Mouse (Mus musculus) ES-Bruce4 (cell line): ENCODE results near the gene Qrfpr.

Source experiments
- CTCF ChIP-seq: IDR thresholded peaks from one replicate; pipeline ENCODE4 v1.8.1; 2011; ENCODE audit warnings: low read depth, low read length
- EP300 ChIP-seq: IDR thresholded peaks from 2 replicates; pipeline ENCODE4 v1.6.1; 2011; ENCODE audit warnings: low read depth, low read length; ENCODE audit not compliant: insufficient read depth
- POLR2A ChIP-seq: IDR thresholded peaks from one replicate; pipeline ENCODE4 v1.8.1; 2011; ENCODE audit warnings: low read length; ENCODE audit not compliant: insufficient read depth

DNA sequence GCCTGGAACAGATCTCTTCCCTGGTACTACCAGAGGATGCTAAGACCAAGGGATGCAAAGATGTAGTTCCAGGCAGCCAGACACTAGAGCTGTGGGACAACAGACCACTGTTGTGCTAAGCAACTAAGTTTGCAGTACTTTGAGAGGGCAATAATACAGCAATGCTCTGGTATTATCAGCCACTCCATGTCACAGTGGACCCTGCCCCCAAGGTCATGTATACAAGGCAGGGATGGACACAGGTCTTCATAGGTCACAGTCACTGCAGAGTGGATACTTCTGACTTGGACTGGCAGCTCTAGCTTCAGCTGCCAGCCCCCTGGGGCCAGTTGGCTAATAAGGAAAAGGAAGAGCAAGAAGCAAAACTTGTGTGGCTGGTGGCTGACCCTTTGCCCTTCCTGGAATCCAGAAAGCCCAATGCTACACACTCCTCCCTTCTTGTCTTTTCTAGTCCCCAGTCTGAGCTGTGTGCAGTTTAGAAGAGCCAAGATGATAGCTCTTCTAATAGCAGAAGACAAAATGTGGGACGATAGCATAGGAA lies 51.4 kb downstream of the Qrfpr start:
- TF ChIP-seq POLR2A = no peak
- TF ChIP-seq CTCF = no peak
- no peak for TF ChIP-seq EP300
